ENCODE assay signal across 8 mouse cellular contexts in the genomic region with DNA sequence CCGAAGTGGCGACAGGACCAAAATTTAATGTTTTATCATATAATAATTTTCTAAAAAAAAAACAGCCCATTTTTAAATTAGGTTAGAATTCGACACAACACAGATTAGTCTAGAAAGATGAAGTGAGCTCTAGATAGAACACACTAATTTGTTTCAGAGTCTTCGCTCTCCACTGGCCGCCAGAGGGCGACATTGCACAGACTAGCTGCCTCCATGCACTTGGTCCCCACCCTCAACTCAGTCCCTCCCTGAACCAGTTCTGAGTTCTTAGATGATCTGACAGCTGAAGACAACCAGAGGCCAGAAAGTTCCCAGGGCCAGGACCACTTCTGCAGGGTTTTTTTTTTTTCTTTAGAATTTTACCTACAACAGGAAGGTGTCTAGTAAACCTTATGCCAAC.
DNase-seq lines count a peak whose midpoint lies in the region; ATAC-seq and TF ChIP-seq lines count a peak whose summit lies in the region.
"Not testable (repeated sequence)": the region's sequence is repeated elsewhere in the genome, so short reads cannot be mapped to it uniquely, and the experiment has no call there.

No protein-coding gene starts in this region.

- H3K4me2 ChIP-seq in liver, postnatal 0 days (ENCODE audit: low read depth, low read length): not testable (repeated sequence)

- H3K27ac ChIP-seq in liver, postnatal 0 days (ENCODE audit: low read depth): not testable (repeated sequence)

- not testable (repeated sequence) for H3K4me3 ChIP-seq in liver, postnatal 0 days (ENCODE audit: low read depth, low read length)

- H3K27me3 ChIP-seq in liver, postnatal 0 days (ENCODE audit: insufficient read depth, low read length): not testable (repeated sequence)

- 44% methylated on average over 6 of the region's 6 CpGs for WGBS in liver, postnatal 0 days (ENCODE audit: insufficient replicate concordance)

- TF ChIP-seq EP300 in liver, postnatal 0 days (IDR thresholded peaks at IDR 0.05; ENCODE audit: low read depth): not testable (repeated sequence)

- peak; percentile 5 to 6 for DNase-seq in B cell, adult 2 months
- DNase-seq in adrenal gland, postnatal 36 days: peak; percentile 1 to 11
- peak; percentile 7 for DNase-seq in kidney, postnatal 10 days
- DNase-seq in liver, postnatal 0 days: not testable (repeated sequence)
- peak; percentile 3 for DNase-seq in right cerebral cortex, postnatal 14 days
- DNase-seq in thymus, postnatal 25 days: peak; percentile 39

- TF ChIP-seq CTCF in liver, postnatal 0 days (IDR thresholded peaks at IDR 0.05; ENCODE audit: low read depth): peak; percentile 28

- not testable (repeated sequence) for H3K9ac ChIP-seq in liver, postnatal 0 days (replicated peaks)

- H3K36me3 ChIP-seq in liver, postnatal 0 days (replicated peaks; ENCODE audit: insufficient read depth, low read length): not testable (repeated sequence)

- not testable (repeated sequence) for H3K4me1 ChIP-seq in liver, postnatal 0 days (ENCODE audit: insufficient read depth)

- ATAC-seq in hematopoietic stem cell, adult 5-6 weeks (replicated peaks in 1 of 2; ENCODE audit: insufficient read depth in 1 of 2, low FRiP score in 2 of 2, low TSS enrichment in 1 of 2, low read depth in 1 of 2, poor library complexity in 2 of 2, severe bottlenecking in 2 of 2): peak; percentile 62 to 67
- not testable (repeated sequence) for ATAC-seq in liver, postnatal 0 days
- ATAC-seq in megakaryocyte-erythroid progenitor cell, adult 5-6 weeks (replicated peaks; ENCODE audit: low FRiP score, low TSS enrichment, poor library complexity, severe bottlenecking): peak; percentile 82

- not testable (repeated sequence) for H3K9me3 ChIP-seq in liver, postnatal 0 days (ENCODE audit: low read length)
